Mouse (Mus musculus): Measurements from ENCODE around the gene 2610001J05Rik. TPM values are rescaled to one million over a fixed set of nuclear protein-coding genes. Genes with fewer than 3 reads are reported as not detected.
A peak's percentile ranks its signal among the peaks of the same experiment; 100 is the strongest.
"Not testable (repeated sequence)": the region's sequence is repeated elsewhere in the genome, so short reads cannot be mapped to it uniquely, and the experiment has no call there.

Gene 2610001J05Rik
- polyA plus RNA-seq, 1 experiment: 30.0 TPM

- Histone ChIP-seq H3K27me3 (ENCODE audit: control insufficient read depth, insufficient read depth, low read length) (no peaks in the 10 kb centered on the region), H3K4me1 (replicated peaks; ENCODE audit: control insufficient read depth, insufficient read depth, low read length) (peaks cover 5% of the 10 kb centered on the region), H3K27ac (ENCODE audit: control insufficient read depth, insufficient read depth, low read length) (no peak overlapping the region), H3K36me3 (ENCODE audit: control insufficient read depth, insufficient read depth, low read length) (no peaks in the 10 kb centered on the region), H3K4me3 (ENCODE audit: control insufficient read depth, insufficient read depth, low read length) (no peak overlapping the region)
- TF ChIP-seq POLR2A (IDR thresholded peaks at IDR 0.05; ENCODE audit: control insufficient read depth, extremely low read depth, insufficient read depth, low read length, poor library complexity): no peak
- no peak for TF ChIP-seq CTCF (IDR thresholded peaks at IDR 0.05; ENCODE audit: borderline replicate concordance, control insufficient read depth, extremely low read depth, insufficient read depth, low read length, poor library complexity)
- no peak for DNase-seq
- 49% methylated on average over 7 of the region's 7 CpGs for WGBS
Measured at GRCm38 (mm10) chr6:13872076-13872475, 758 bp upstream of the 2610001J05Rik start.

GRCm38 (mm10) chr6:13871625-13871958 lies 274 bp upstream of the 2610001J05Rik start:
- 1% methylated on average over 7 of the region's 7 CpGs for WGBS
- no peaks in the 10 kb centered on the region for H3K36me3 ChIP-seq (ENCODE audit: control insufficient read depth, insufficient read depth, low read length)
- DNase-seq: no peak
- TF ChIP-seq CTCF (IDR thresholded peaks at IDR 0.05; ENCODE audit: borderline replicate concordance, control insufficient read depth, extremely low read depth, insufficient read depth, low read length, poor library complexity) (no peak), POLR2A (IDR thresholded peaks at IDR 0.05; ENCODE audit: control insufficient read depth, extremely low read depth, insufficient read depth, low read length, poor library complexity) (no peak)
- H3K4me1 ChIP-seq (replicated peaks; ENCODE audit: control insufficient read depth, insufficient read depth, low read length): peaks cover 5% of the 10 kb centered on the region
- H3K27me3 ChIP-seq (ENCODE audit: control insufficient read depth, insufficient read depth, low read length): no peaks in the 10 kb centered on the region
- H3K27ac ChIP-seq (ENCODE audit: control insufficient read depth, insufficient read depth, low read length): no peak overlapping the region
- peak overlapping the region; percentile 47; the same call in 1 of the 2 replicates for H3K4me3 ChIP-seq (ENCODE audit: control insufficient read depth, insufficient read depth, low read length)

GRCm38 (mm10) chr6:13870289-13870741 lies 1.0 kb downstream of the 2610001J05Rik start:
- H3K27ac ChIP-seq (ENCODE audit: control insufficient read depth, insufficient read depth, low read length): no peak overlapping the region
- peaks cover 5% of the 10 kb centered on the region for H3K4me1 ChIP-seq (replicated peaks; ENCODE audit: control insufficient read depth, insufficient read depth, low read length)
- no peak overlapping the region for H3K4me3 ChIP-seq (ENCODE audit: control insufficient read depth, insufficient read depth, low read length)
- WGBS: 61% methylated on average over 12 of the region's 12 CpGs
- no peaks in the 10 kb centered on the region for H3K27me3 ChIP-seq (ENCODE audit: control insufficient read depth, insufficient read depth, low read length)
- TF ChIP-seq CTCF (IDR thresholded peaks at IDR 0.05; ENCODE audit: borderline replicate concordance, control insufficient read depth, extremely low read depth, insufficient read depth, low read length, poor library complexity) (no peak), POLR2A (IDR thresholded peaks at IDR 0.05; ENCODE audit: control insufficient read depth, extremely low read depth, insufficient read depth, low read length, poor library complexity) (no peak)
- H3K36me3 ChIP-seq (ENCODE audit: control insufficient read depth, insufficient read depth, low read length): no peaks in the 10 kb centered on the region
- peak; percentile 4 for DNase-seq

GRCm38 (mm10) chr6:13860596-13860995 lies 10.7 kb downstream of the 2610001J05Rik start:
- Histone ChIP-seq H3K36me3 (ENCODE audit: control insufficient read depth, insufficient read depth, low read length) (no peaks in the 10 kb centered on the region), H3K4me3 (ENCODE audit: control insufficient read depth, insufficient read depth, low read length) (no peak overlapping the region), H3K27ac (ENCODE audit: control insufficient read depth, insufficient read depth, low read length) (no peak overlapping the region), H3K27me3 (ENCODE audit: control insufficient read depth, insufficient read depth, low read length) (no peaks in the 10 kb centered on the region), H3K4me1 (replicated peaks; ENCODE audit: control insufficient read depth, insufficient read depth, low read length) (no peaks in the 10 kb centered on the region)
- no peak for TF ChIP-seq POLR2A (IDR thresholded peaks at IDR 0.05; ENCODE audit: control insufficient read depth, extremely low read depth, insufficient read depth, low read length, poor library complexity)
- no peak for DNase-seq
- WGBS: 95% methylated on average over 1 of the region's 1 CpGs

- TF ChIP-seq POLR2A (IDR thresholded peaks at IDR 0.05; ENCODE audit: control insufficient read depth, extremely low read depth, insufficient read depth, low read length, poor library complexity) (no peak), CTCF (IDR thresholded peaks at IDR 0.05; ENCODE audit: borderline replicate concordance, control insufficient read depth, extremely low read depth, insufficient read depth, low read length, poor library complexity) (no peak)
Measured at GRCm38 (mm10) chr6:13859877-13860585, 11.3 kb downstream of the 2610001J05Rik start.

GRCm38 (mm10) chr6:13854230-13854629 lies 17.1 kb downstream of the 2610001J05Rik start:
- TF ChIP-seq POLR2A (IDR thresholded peaks at IDR 0.05; ENCODE audit: control insufficient read depth, extremely low read depth, insufficient read depth, low read length, poor library complexity): no peak
- Histone ChIP-seq H3K27me3 (ENCODE audit: control insufficient read depth, insufficient read depth, low read length) (no peaks in the 10 kb centered on the region), H3K36me3 (ENCODE audit: control insufficient read depth, insufficient read depth, low read length) (no peaks in the 10 kb centered on the region), H3K27ac (ENCODE audit: control insufficient read depth, insufficient read depth, low read length) (no peak overlapping the region), H3K4me1 (replicated peaks; ENCODE audit: control insufficient read depth, insufficient read depth, low read length) (no peaks in the 10 kb centered on the region), H3K4me3 (ENCODE audit: control insufficient read depth, insufficient read depth, low read length) (no peak overlapping the region)
- no peak for DNase-seq
- 77% methylated on average over 11 of the region's 11 CpGs for WGBS

More at GRCm38 (mm10) chr6:13859877-13860585, 11.3 kb downstream of the 2610001J05Rik start:
- H3K4me3 ChIP-seq (ENCODE audit: control insufficient read depth, insufficient read depth, low read length): no peak overlapping the region
- no peaks in the 10 kb centered on the region for H3K36me3 ChIP-seq (ENCODE audit: control insufficient read depth, insufficient read depth, low read length)
- 83% methylated on average over 6 of the region's 6 CpGs for WGBS
- H3K27ac ChIP-seq (ENCODE audit: control insufficient read depth, insufficient read depth, low read length): no peak overlapping the region
- no peaks in the 10 kb centered on the region for H3K4me1 ChIP-seq (replicated peaks; ENCODE audit: control insufficient read depth, insufficient read depth, low read length)
- H3K27me3 ChIP-seq (ENCODE audit: control insufficient read depth, insufficient read depth, low read length): no peaks in the 10 kb centered on the region
- no peak for DNase-seq

GRCm38 (mm10) chr6:13853244-13853643 lies 18.1 kb downstream of the 2610001J05Rik start:
- no peak overlapping the region for H3K27ac ChIP-seq (ENCODE audit: control insufficient read depth, insufficient read depth, low read length)
- no peak overlapping the region for H3K4me3 ChIP-seq (ENCODE audit: control insufficient read depth, insufficient read depth, low read length)
- TF ChIP-seq POLR2A (IDR thresholded peaks at IDR 0.05; ENCODE audit: control insufficient read depth, extremely low read depth, insufficient read depth, low read length, poor library complexity): no peak
- TF ChIP-seq CTCF (IDR thresholded peaks at IDR 0.05; ENCODE audit: borderline replicate concordance, control insufficient read depth, extremely low read depth, insufficient read depth, low read length, poor library complexity): no peak
- H3K4me1 ChIP-seq (replicated peaks; ENCODE audit: control insufficient read depth, insufficient read depth, low read length): no peaks in the 10 kb centered on the region
- 95% methylated on average over 4 of the region's 4 CpGs for WGBS
- H3K36me3 ChIP-seq (ENCODE audit: control insufficient read depth, insufficient read depth, low read length): no peaks in the 10 kb centered on the region
- DNase-seq: no peak
- no peaks in the 10 kb centered on the region for H3K27me3 ChIP-seq (ENCODE audit: control insufficient read depth, insufficient read depth, low read length)

- H3K27me3 ChIP-seq (ENCODE audit: control insufficient read depth, insufficient read depth, low read length); H3K27ac ChIP-seq (ENCODE audit: control insufficient read depth, insufficient read depth, low read length); H3K4me1 ChIP-seq (replicated peaks; ENCODE audit: control insufficient read depth, insufficient read depth, low read length); H3K36me3 ChIP-seq (ENCODE audit: control insufficient read depth, insufficient read depth, low read length); DNase-seq; H3K4me3 ChIP-seq (ENCODE audit: control insufficient read depth, insufficient read depth, low read length): not testable (repeated sequence)
- WGBS: 91% methylated on average over 1 of the region's 1 CpGs
Measured at GRCm38 (mm10) chr6:13846031-13846430, 25.3 kb downstream of the 2610001J05Rik start.

Data from thymus, adult 2 months (tissue).